Mouse (Mus musculus) brown adipose tissue, adult 24 weeks (tissue): ENCODE results near the gene Ybey. TPM values are rescaled to one million over a fixed set of nuclear protein-coding genes. Genes with fewer than 3 reads are reported as not detected.
A peak's percentile ranks its signal among the peaks of the same experiment; 100 is the strongest.

Experiments
- H3K27ac ChIP-seq: fragments of 200-500 bp; replicated peaks from 2 replicates; pipeline ENCODE4 v1.5.1; 2012; ENCODE audit warnings: low read depth, mild to moderate bottlenecking, low read length
- H3K4me1 ChIP-seq: fragments of 200-500 bp; 2 replicates; pipeline ENCODE4 v1.6.1; 2012; ENCODE audit warnings: low read length, mixed read lengths; ENCODE audit not compliant: control insufficient read depth, insufficient read depth, insufficient read length
- H3K4me3 ChIP-seq: fragments of 200-500 bp; 2 replicates; pipeline ENCODE4 v1.5.1; 2012; ENCODE audit warnings: low read depth, mild to moderate bottlenecking, low read length, moderate library complexity; ENCODE audit not compliant: insufficient read depth
- polyA plus RNA-seq: library from polyadenylated mRNA; stranded (reverse); fragments of >200 nt; gene quantifications from 2 replicates; pipeline ENCODE4 v1.2.4, GENCODE M21; 2012; ENCODE audit not compliant: missing spikeins, insufficient read depth, insufficient read length

Gene Ybey
- polyA plus RNA-seq, 1 experiment = 2.9 TPM

DNA sequence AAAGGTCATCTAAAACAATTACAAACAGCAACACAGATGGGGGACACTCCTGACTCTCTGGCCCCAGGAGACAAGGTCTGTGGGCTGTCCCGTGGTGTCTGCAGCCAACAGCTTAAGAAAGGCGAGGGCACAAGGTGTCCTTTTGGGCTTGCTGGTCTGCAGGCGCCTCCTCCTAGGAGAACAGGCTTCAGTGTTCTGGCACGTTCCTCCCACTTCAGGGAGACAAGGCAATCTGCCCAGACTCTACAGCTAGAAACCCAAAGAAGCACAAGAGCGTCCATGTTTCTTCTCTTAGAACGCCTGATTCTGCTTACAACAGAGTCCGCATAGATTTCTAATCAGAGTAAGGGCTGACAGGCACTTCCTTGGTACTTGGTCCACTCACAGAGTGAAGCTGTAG, 6.6 kb downstream of the Ybey start:
- H3K4me3 ChIP-seq = no peak overlapping the region
- H3K27ac ChIP-seq = no peak overlapping the region
- no peaks in the 10 kb centered on the region for H3K4me1 ChIP-seq

DNA sequence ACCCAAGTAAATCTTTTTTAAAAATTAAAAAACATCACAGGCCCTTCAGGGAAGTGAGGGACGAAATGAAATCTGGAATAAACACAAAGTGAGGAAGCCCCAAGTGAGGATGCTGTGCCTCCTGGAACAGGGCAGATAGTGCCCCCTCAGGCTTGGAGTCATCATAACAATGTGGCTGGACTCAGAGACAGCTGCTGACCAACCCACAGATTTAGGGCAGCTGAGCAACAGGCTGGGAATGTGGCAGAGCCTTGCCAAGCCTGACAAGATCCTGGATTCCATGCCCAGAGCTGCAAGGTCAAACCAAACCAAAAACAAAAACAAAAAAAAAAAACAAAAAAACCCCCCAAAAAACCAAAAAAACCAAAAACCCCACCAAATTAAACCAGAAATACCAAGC, 7.7 kb downstream of the Ybey start:
- Histone ChIP-seq H3K4me1 (no peaks in the 10 kb centered on the region), H3K27ac (no peak overlapping the region), H3K4me3 (no peak overlapping the region)

- no peak overlapping the region for H3K27ac ChIP-seq
- H3K4me3 ChIP-seq = no peak overlapping the region
- H3K4me1 ChIP-seq = no peaks in the 10 kb centered on the region
Measured at GRCm38 (mm10) chr10:76455289-76455688, 13.6 kb downstream of the Ybey start.

DNA sequence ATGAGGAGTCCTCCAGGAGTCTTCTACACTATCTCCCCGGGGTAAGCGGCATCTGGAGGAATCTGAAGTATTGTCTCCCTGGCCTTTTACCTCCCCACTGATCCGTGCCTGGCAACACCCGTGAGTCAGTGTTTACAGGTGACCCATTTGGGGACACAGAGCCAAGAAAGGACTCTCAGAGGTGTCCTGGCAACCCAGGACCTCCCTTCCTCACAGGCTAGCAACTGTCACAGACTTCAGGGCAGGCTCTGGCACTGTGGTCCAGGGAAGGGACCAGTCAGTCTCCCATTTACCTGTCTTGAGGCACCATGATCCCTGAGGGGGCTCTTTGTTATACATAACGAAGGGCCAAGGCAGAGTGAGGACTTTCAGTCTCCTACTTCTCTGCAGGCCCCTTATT, 20.1 kb downstream of the Ybey start, which contains the start of gene 2610028H24Rik:
TSS of gene 2610028H24Rik (plus strand) at position 231 of the 400 bp plus-strand sequence.
- Histone ChIP-seq H3K4me1 (no peaks in the 10 kb centered on the region; the same call in 1 of the 2 replicates), H3K27ac (no peak within 1 kb of the TSS), H3K4me3 (no peak within 1 kb of the TSS)

- Histone ChIP-seq H3K4me3 (no peak overlapping the region), H3K27ac (no peak overlapping the region), H3K4me1 (no peaks in the 10 kb centered on the region; the same call in 1 of the 2 replicates)
Measured at GRCm38 (mm10) chr10:76447406-76448229, 21.3 kb downstream of the Ybey start.

- Histone ChIP-seq H3K4me1 (peaks cover 4% of the 10 kb centered on the region; the same call in 1 of the 2 replicates), H3K27ac (peak overlapping the region; percentile 46; the same call in 1 of the 2 replicates), H3K4me3 (no peak overlapping the region)
Measured at GRCm38 (mm10) chr10:76445996-76446681, 22.8 kb downstream of the Ybey start.

- peak within 1 kb of the TSS; percentile 65 for H3K27ac ChIP-seq
- H3K4me3 ChIP-seq = peak within 1 kb of the TSS; percentile 77
- peaks cover 4% of the 10 kb centered on the region; the same call in 1 of the 2 replicates for H3K4me1 ChIP-seq
Measured at GRCm38 (mm10) chr10:76442178-76443088, 26.5 kb downstream of the Ybey start, which contains the start of gene Pcnt. Pcnt (minus strand) TSS chr10:76442786.

GRCm38 (mm10) chr10:76440281-76440680, 28.6 kb downstream of the Ybey start, which contains the start of gene AC141477.1:
AC141477.1 (minus strand) TSS chr10:76440444.
- no peak within 1 kb of the TSS for H3K27ac ChIP-seq
- peaks cover 4% of the 10 kb centered on the region; the same call in 1 of the 2 replicates for H3K4me1 ChIP-seq
- H3K4me3 ChIP-seq = no peak within 1 kb of the TSS

GRCm38 (mm10) chr10:76439107-76439890, 29.6 kb downstream of the Ybey start:
- Histone ChIP-seq H3K4me3 (no peak overlapping the region), H3K4me1 (peaks cover 4% of the 10 kb centered on the region; the same call in 1 of the 2 replicates), H3K27ac (no peak overlapping the region)

DNA sequence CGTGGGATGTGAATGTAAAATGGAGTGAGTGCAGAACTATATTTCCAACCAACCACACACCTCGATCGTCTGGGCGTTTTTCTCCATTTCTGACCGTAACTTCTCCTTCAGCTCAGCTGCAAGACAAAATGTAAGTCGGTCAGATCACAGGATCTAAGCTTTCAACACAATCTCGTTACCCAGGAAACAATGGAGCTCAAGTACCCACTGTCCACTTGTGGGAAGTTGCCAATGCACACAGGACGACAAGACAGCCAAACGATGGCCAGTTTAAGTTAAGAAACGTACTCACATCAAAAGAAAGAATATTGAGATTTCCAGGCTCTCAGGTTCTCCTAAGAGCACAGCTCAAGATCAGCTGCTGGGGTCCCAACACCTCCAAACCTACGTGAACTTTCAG, 35.0 kb downstream of the Ybey start:
- no peaks in the 10 kb centered on the region for H3K4me1 ChIP-seq
- no peak overlapping the region for H3K4me3 ChIP-seq
- H3K27ac ChIP-seq = no peak overlapping the region

DNA sequence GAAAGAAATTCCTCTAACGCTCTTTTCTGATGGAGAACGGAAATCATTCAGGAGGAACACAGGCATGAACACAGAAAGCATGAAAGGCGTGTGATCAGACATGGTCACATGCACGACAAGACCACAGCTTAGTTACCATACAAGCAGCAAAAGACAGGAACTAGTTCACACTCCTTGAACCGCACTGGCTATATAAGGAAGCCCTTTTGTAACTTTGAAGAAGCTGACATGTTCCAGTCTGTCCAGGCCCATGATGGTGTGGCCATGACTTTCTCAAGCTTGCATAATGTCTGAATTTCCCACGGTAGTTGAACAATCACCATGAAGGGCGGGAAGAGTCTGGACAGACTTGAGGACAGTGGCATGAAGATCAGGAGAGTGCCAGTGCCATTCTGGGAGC, 43.2 kb downstream of the Ybey start:
- H3K27ac ChIP-seq = no peak overlapping the region
- H3K4me3 ChIP-seq = no peak overlapping the region
- no peaks in the 10 kb centered on the region for H3K4me1 ChIP-seq

DNA sequence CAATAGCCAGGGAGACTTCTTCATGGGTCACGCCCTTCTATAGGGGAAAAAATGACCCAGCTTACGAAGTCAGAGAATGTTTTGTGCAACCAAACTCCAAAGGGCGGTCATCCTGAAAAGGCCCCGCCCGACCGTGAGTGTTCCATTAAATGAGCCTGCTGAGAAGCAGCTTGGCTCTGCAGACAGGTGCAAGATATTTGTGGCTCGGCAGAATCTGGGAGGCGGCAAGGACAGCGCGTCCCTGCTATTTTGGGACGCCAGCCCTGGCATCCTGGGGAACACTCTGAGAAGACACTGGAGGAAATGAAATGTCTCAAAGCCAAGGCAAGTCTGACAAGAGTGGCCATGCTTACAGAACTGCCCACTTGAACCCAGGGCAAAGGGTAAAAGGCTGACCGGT, 52.1 kb downstream of the Ybey start:
- Histone ChIP-seq H3K4me3 (no peak overlapping the region), H3K27ac (no peak overlapping the region), H3K4me1 (no peaks in the 10 kb centered on the region)
